Mouse (Mus musculus): ENCODE results near the gene Defb30. TPM values are rescaled to one million over a fixed set of nuclear protein-coding genes. Genes with fewer than 3 reads are reported as not detected.

The Defb30 gene
- polyA plus RNA-seq, 1 experiment from 2014 or later = not detected

- 49% methylated on average over 6 of the region's 6 CpGs for WGBS
- Histone ChIP-seq H3K4me3 (ENCODE audit: low read length) (no peak overlapping the region), H3K4me1 (ENCODE audit: control insufficient read depth, insufficient read depth, low read length) (no peaks in the 10 kb centered on the region), H3K36me3 (ENCODE audit: control insufficient read depth, insufficient read depth, low read length) (no peaks in the 10 kb centered on the region), H3K9me3 (ENCODE audit: control insufficient read depth, low read length) (no peaks in the 10 kb centered on the region), H3K9ac (ENCODE audit: low read depth, low read length) (no peak overlapping the region), H3K27ac (ENCODE audit: low read length) (no peak overlapping the region), H3K4me2 (ENCODE audit: low read depth, low read length) (no peak overlapping the region), H3K27me3 (replicated peaks; ENCODE audit: control insufficient read depth, insufficient read depth, low read length) (no peaks in the 10 kb centered on the region)
- ATAC-seq = no peak
Measured at GRCm38 (mm10) chr14:63020524-63021156, 29.1 kb downstream of the Defb30 start.

- no peak overlapping the region for H3K27ac ChIP-seq (ENCODE audit: low read length)
- H3K9me3 ChIP-seq (ENCODE audit: control insufficient read depth, low read length) = no peaks in the 10 kb centered on the region
- no peak overlapping the region for H3K4me3 ChIP-seq (ENCODE audit: low read length)
- H3K36me3 ChIP-seq (ENCODE audit: control insufficient read depth, insufficient read depth, low read length) = no peaks in the 10 kb centered on the region
- no peaks in the 10 kb centered on the region for H3K4me1 ChIP-seq (ENCODE audit: control insufficient read depth, insufficient read depth, low read length)
- no peaks in the 10 kb centered on the region for H3K27me3 ChIP-seq (replicated peaks; ENCODE audit: control insufficient read depth, insufficient read depth, low read length)
- no peak overlapping the region for H3K9ac ChIP-seq (ENCODE audit: low read depth, low read length)
- no peak for ATAC-seq
- 85% methylated on average over 4 of the region's 4 CpGs for WGBS
- no peak overlapping the region for H3K4me2 ChIP-seq (ENCODE audit: low read depth, low read length)
Measured at GRCm38 (mm10) chr14:63014667-63015066, 35.1 kb downstream of the Defb30 start.

GRCm38 (mm10) chr14:63013082-63013481 is 36.7 kb downstream of the Defb30 start:
- WGBS = 73% methylated on average over 4 of the region's 4 CpGs
- no peak overlapping the region for H3K27ac ChIP-seq (ENCODE audit: low read length)
- ATAC-seq = no peak
- no peak overlapping the region for H3K9ac ChIP-seq (ENCODE audit: low read depth, low read length)
- H3K9me3 ChIP-seq (ENCODE audit: control insufficient read depth, low read length) = no peaks in the 10 kb centered on the region
- no peaks in the 10 kb centered on the region for H3K36me3 ChIP-seq (ENCODE audit: control insufficient read depth, insufficient read depth, low read length)
- no peaks in the 10 kb centered on the region for H3K4me1 ChIP-seq (ENCODE audit: control insufficient read depth, insufficient read depth, low read length)
- no peak overlapping the region for H3K4me3 ChIP-seq (ENCODE audit: low read length)
- H3K4me2 ChIP-seq (ENCODE audit: low read depth, low read length) = no peak overlapping the region
- no peaks in the 10 kb centered on the region for H3K27me3 ChIP-seq (replicated peaks; ENCODE audit: control insufficient read depth, insufficient read depth, low read length)

GRCm38 (mm10) chr14:63011471-63011870 is 38.3 kb downstream of the Defb30 start, which contains the start of gene Defb43:
Gene Defb43 (plus strand): TSS chr14:63011771.
- H3K27ac ChIP-seq (ENCODE audit: low read length) = no peak within 1 kb of the TSS
- H3K4me3 ChIP-seq (ENCODE audit: low read length) = no peak within 1 kb of the TSS
- no peaks in the 10 kb centered on the region for H3K36me3 ChIP-seq (ENCODE audit: control insufficient read depth, insufficient read depth, low read length)
- no peak within 1 kb of the TSS for H3K4me2 ChIP-seq (ENCODE audit: low read depth, low read length)
- no peak for ATAC-seq
- no peak within 1 kb of the TSS for H3K9ac ChIP-seq (ENCODE audit: low read depth, low read length)
- H3K9me3 ChIP-seq (ENCODE audit: control insufficient read depth, low read length) = no peaks in the 10 kb centered on the region
- 95% methylated on average over 5 of the region's 5 CpGs for WGBS
- H3K27me3 ChIP-seq (replicated peaks; ENCODE audit: control insufficient read depth, insufficient read depth, low read length) = no peaks in the 10 kb centered on the region
- no peaks in the 10 kb centered on the region for H3K4me1 ChIP-seq (ENCODE audit: control insufficient read depth, insufficient read depth, low read length)

- no peak for ATAC-seq
- WGBS = 67% methylated on average over 2 of the region's 2 CpGs
- H3K9me3 ChIP-seq (ENCODE audit: control insufficient read depth, low read length) = no peaks in the 10 kb centered on the region
- no peak overlapping the region for H3K9ac ChIP-seq (ENCODE audit: low read depth, low read length)
- no peaks in the 10 kb centered on the region for H3K36me3 ChIP-seq (ENCODE audit: control insufficient read depth, insufficient read depth, low read length)
- H3K4me3 ChIP-seq (ENCODE audit: low read length) = no peak overlapping the region
- H3K27ac ChIP-seq (ENCODE audit: low read length) = no peak overlapping the region
- no peaks in the 10 kb centered on the region for H3K27me3 ChIP-seq (replicated peaks; ENCODE audit: control insufficient read depth, insufficient read depth, low read length)
- no peak overlapping the region for H3K4me2 ChIP-seq (ENCODE audit: low read depth, low read length)
- H3K4me1 ChIP-seq (ENCODE audit: control insufficient read depth, insufficient read depth, low read length) = no peaks in the 10 kb centered on the region
Measured at GRCm38 (mm10) chr14:63002588-63002987, 47.2 kb downstream of the Defb30 start.

- Histone ChIP-seq H3K9ac (ENCODE audit: low read depth, low read length) (no peak overlapping the region), H3K9me3 (ENCODE audit: control insufficient read depth, low read length) (no peaks in the 10 kb centered on the region), H3K4me1 (ENCODE audit: control insufficient read depth, insufficient read depth, low read length) (no peaks in the 10 kb centered on the region), H3K4me3 (ENCODE audit: low read length) (no peak overlapping the region), H3K4me2 (ENCODE audit: low read depth, low read length) (no peak overlapping the region), H3K27ac (ENCODE audit: low read length) (no peak overlapping the region), H3K36me3 (ENCODE audit: control insufficient read depth, insufficient read depth, low read length) (no peaks in the 10 kb centered on the region), H3K27me3 (replicated peaks; ENCODE audit: control insufficient read depth, insufficient read depth, low read length) (no peaks in the 10 kb centered on the region)
- WGBS = 82% methylated on average over 4 of the region's 4 CpGs
- ATAC-seq = no peak
Measured at GRCm38 (mm10) chr14:62998977-62999376, 50.8 kb downstream of the Defb30 start.

GRCm38 (mm10) chr14:62997777-62998176 is 52.0 kb downstream of the Defb30 start, which contains the start of gene Defb47:
Gene Defb47 (plus strand): TSS chr14:62998077.
- Histone ChIP-seq H3K36me3 (ENCODE audit: control insufficient read depth, insufficient read depth, low read length) (no peaks in the 10 kb centered on the region), H3K9me3 (ENCODE audit: control insufficient read depth, low read length) (no peaks in the 10 kb centered on the region), H3K4me2 (ENCODE audit: low read depth, low read length) (no peak within 1 kb of the TSS), H3K9ac (ENCODE audit: low read depth, low read length) (no peak within 1 kb of the TSS), H3K4me3 (ENCODE audit: low read length) (no peak within 1 kb of the TSS), H3K27me3 (replicated peaks; ENCODE audit: control insufficient read depth, insufficient read depth, low read length) (no peaks in the 10 kb centered on the region), H3K4me1 (ENCODE audit: control insufficient read depth, insufficient read depth, low read length) (no peaks in the 10 kb centered on the region), H3K27ac (ENCODE audit: low read length) (no peak within 1 kb of the TSS)
- WGBS = 85% methylated on average over 8 of the region's 8 CpGs
- no peak for ATAC-seq

GRCm38 (mm10) chr14:62991849-62992510 is 57.8 kb downstream of the Defb30 start:
- WGBS = 74% methylated on average over 7 of the region's 7 CpGs
- no peak for ATAC-seq
- H3K4me3 ChIP-seq (ENCODE audit: low read length) = no peak overlapping the region
- no peak overlapping the region for H3K27ac ChIP-seq (ENCODE audit: low read length)
- no peak overlapping the region for H3K4me2 ChIP-seq (ENCODE audit: low read depth, low read length)
- H3K4me1 ChIP-seq (ENCODE audit: control insufficient read depth, insufficient read depth, low read length) = no peaks in the 10 kb centered on the region
- no peaks in the 10 kb centered on the region for H3K9me3 ChIP-seq (ENCODE audit: control insufficient read depth, low read length)
- H3K36me3 ChIP-seq (ENCODE audit: control insufficient read depth, insufficient read depth, low read length) = no peaks in the 10 kb centered on the region
- H3K27me3 ChIP-seq (replicated peaks; ENCODE audit: control insufficient read depth, insufficient read depth, low read length) = no peaks in the 10 kb centered on the region
- H3K9ac ChIP-seq (ENCODE audit: low read depth, low read length) = no peak overlapping the region

- WGBS = 79% methylated on average over 3 of the region's 3 CpGs
- Histone ChIP-seq H3K9ac (ENCODE audit: low read depth, low read length) (no peak overlapping the region), H3K4me3 (ENCODE audit: low read length) (no peak overlapping the region), H3K9me3 (ENCODE audit: control insufficient read depth, low read length) (no peaks in the 10 kb centered on the region), H3K4me2 (ENCODE audit: low read depth, low read length) (no peak overlapping the region), H3K36me3 (ENCODE audit: control insufficient read depth, insufficient read depth, low read length) (no peaks in the 10 kb centered on the region), H3K27me3 (replicated peaks; ENCODE audit: control insufficient read depth, insufficient read depth, low read length) (no peaks in the 10 kb centered on the region), H3K4me1 (ENCODE audit: control insufficient read depth, insufficient read depth, low read length) (no peaks in the 10 kb centered on the region), H3K27ac (ENCODE audit: low read length) (no peak overlapping the region)
- ATAC-seq = no peak
Measured at GRCm38 (mm10) chr14:62991271-62991670, 58.5 kb downstream of the Defb30 start.

Data from intestine, embryonic 16.5 days (tissue).